Mouse (Mus musculus) cerebellum, postnatal 25 days (tissue): ENCODE measurements around the gene Kcnj16.
A peak's percentile ranks its signal among the peaks of the same experiment; 100 is the strongest.

Experiments used
- DNase-seq, 2 experiments: peaks; one replicate each; pipeline ENCODE4 v3.0.0; 2021; ENCODE audit warnings: mixed read lengths in 2 of 2

The Kcnj16 gene

DNA sequence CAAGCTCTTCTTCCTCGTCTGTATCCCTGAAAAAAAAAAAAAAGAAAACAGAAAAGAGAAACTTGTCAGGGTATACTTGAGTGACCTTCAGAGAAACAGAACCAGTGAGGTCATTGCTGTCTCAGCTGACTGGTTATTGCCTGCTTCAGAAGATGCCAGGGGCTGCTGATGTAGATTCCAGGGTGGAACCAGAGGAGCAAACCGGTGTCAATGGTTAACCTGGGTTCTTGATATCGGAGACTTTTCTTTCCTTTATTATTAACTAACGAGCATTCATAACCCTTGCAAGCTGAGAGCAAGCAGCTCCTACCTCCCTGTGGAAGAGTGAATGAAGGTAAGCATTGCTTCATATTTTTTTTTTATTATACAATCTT lies at the start of gene Kcnj16:
Gene Kcnj16, plus strand, starts transcription at position 272 of the 374 bp plus-strand sequence.
- DNase-seq, result no peak

DNA sequence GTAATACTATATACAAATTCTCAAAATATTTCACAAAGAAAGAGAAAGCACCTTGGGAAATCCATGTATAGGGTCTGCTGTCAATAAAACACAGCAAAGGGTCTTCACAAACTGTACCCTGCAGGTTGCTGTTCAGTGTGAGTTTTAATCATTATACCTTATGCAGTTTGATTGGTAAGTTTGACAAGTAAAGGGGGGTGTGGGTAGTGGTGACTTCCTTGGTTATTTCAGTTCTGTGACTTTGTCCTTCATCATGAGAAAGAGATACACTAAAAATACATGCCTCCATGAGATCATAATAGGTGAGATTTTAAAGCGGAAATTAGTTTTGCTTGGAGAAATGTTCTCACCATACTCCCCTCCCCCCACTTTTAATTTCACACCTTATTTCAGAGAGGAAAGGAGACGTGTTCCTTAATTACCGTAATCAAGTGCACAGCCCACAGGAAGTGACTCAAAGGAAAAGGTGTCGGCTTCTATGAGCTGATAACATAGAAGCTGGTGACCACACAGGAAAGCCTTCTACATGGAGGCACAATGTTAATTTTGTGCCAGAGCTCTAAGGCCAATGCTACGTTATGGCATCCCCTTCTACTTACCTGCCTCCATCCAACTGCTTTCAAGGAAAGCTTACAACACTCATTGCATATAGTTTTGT lies 48.9 kb upstream of the Kcnj16 start:
- DNase-seq, result no peak

GRCm38 (mm10) chr11:110935699-110936098 lies 32.1 kb upstream of the Kcnj16 start:
- no peak for DNase-seq

GRCm38 (mm10) chr11:110942280-110942679 lies 25.6 kb upstream of the Kcnj16 start:
- no peak for DNase-seq

DNA sequence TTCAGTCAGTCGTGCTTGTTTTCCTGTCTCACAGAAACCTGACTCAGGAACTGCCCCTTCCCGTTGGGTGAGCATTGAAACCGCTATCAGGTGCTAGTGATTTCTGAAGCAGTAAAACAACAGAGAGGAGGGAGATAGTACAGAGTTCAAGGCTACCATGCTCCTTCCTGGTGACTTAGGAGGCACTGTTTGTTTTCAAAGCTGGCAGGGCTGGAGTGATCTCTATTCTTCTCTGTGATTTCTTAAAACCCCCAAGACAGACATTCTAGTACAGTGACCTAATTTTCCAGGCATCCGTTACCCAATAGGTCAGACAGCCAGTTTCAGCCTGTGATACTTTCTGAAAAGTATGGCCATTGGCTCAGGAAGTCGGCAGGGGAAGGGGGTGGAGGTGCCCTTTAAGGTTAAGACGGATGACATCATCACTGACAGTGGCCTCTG lies 25.1 kb upstream of the Kcnj16 start:
- DNase-seq, result no peak

DNA sequence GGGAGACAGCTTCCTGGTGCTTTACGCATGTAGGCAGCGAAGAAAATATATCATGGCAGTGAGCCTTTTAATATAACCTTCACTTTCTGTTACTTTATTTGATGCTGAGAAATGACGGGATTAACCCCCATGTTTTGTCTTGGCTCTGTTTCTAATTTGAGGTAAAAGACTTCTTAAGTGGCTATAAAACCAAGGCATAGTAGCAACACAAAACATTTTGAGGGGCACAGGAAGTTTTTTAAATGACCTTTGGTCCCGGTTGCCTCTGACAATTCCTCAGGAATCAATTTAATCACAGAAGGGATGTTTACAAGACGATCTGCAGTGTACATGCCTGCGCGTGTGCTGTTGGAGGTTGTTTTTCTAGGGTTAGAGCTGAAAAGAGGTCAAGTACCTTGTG lies 11.2 kb upstream of the Kcnj16 start:
- no peak for DNase-seq

GRCm38 (mm10) chr11:110961592-110962021 lies 6.2 kb upstream of the Kcnj16 start:
- DNase-seq, result no peak

DNA sequence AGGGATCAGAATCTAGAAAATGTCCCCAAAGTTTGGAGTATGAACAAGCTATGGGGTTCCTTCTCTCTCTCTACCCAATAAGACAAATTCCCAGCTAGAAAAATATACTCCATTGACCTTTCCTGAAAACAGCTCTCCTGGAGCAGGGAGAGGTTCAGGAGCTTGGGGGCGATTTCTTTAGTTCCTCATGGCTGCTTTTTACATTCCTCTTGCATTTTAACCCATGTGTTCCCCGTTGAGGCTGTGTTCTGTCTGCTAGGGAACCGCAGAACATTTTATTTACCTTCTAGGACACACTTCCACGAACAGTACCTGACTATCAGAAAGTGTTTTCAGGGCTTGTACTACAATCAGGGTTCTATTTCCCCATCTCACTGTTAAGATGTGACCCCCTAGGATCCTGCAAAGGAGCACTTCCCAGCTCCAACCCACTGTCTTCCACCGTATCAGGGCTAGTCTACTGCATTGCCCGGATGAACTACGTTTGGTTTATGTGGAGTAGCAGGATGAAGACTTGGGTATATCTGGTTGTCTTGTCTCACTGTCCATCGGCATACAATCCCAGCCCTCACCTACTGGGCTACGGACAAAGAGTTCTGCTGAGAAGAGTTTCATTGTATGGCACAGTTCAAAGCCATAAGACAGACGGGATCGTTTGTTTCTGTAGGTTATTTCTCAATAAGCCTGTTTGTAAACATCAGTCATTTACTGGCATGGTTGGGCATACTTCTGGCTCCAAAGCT lies 643 bp upstream of the Kcnj16 start:
- DNase-seq, result no peak

- no peak for DNase-seq
These were observed 1.1 kb downstream of the Kcnj16 start for GRCm38 (mm10) chr11:110968901-110969300.

DNA sequence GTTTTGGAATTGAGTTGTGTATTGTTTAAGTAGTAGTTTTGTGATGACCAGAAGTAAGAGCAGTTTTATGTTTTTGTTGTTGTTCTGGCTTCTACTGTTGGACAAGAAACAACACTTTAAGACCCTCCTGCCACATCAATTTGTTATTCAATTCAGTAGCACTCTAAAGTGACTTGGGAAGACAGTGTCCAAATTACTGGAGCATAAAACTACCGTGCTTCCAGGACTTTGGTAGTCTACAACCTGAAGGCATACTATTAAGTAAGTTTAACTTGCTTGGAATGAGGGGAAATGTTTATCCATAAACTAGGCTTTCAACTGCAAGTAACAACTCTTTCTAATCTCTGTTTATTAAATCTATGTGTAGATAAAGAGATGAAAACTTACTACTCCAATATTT lies 17.7 kb downstream of the Kcnj16 start:
- no peak for DNase-seq

GRCm38 (mm10) chr11:110985949-110986348 lies 18.1 kb downstream of the Kcnj16 start:
- DNase-seq, result no peak

- no peak for DNase-seq
These were observed 25.8 kb downstream of the Kcnj16 start for GRCm38 (mm10) chr11:110993616-110994015.

GRCm38 (mm10) chr11:110997211-110997610 lies 29.4 kb downstream of the Kcnj16 start:
- peak in 1 of 2 experiments; percentile 3 for DNase-seq

- DNase-seq, result no peak
These were observed 37.3 kb downstream of the Kcnj16 start for GRCm38 (mm10) chr11:111005103-111005502.

- DNase-seq, result no peak
These were observed 41.6 kb downstream of the Kcnj16 start for GRCm38 (mm10) chr11:111009471-111009870.

DNA sequence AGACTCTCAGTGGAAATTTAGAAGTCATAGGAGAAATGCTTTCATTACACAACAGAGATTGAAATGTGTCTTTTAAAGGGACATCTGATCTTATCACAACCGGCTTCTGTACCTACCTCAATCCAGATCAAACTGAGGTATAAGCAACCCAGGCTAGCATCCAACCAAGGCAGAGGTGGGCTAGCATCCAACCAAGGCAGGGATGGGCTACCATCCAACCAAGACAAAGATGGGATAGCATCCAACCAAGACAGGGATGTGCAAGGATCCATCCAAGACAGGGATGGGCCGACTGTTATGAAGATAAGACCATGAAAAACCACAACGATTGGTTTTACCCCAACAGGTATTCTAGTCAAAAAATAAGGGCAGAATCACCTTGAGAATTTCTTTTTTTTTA lies 48.4 kb downstream of the Kcnj16 start:
- DNase-seq, result peak in 1 of 2 experiments; percentile 6

DNA sequence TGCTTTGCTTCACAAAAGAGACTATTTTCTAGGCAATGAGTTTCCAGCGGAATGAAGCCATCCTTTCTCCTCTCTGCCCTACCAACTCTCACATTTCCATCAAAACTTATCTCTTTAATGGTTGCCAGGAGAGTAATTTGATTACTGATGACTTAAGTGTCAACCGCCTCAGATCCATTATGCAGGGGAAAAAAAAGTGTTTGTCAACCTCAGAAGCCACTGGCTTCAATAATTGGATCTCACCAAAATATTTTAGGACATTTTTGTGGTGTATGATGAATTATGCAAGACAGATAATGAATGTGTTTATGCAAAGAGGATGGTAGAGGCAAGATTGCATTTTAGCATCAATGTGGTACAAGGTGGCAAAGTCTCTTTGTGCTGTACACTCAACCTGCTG lies 52.4 kb downstream of the Kcnj16 start:
- DNase-seq, result no peak

DNA sequence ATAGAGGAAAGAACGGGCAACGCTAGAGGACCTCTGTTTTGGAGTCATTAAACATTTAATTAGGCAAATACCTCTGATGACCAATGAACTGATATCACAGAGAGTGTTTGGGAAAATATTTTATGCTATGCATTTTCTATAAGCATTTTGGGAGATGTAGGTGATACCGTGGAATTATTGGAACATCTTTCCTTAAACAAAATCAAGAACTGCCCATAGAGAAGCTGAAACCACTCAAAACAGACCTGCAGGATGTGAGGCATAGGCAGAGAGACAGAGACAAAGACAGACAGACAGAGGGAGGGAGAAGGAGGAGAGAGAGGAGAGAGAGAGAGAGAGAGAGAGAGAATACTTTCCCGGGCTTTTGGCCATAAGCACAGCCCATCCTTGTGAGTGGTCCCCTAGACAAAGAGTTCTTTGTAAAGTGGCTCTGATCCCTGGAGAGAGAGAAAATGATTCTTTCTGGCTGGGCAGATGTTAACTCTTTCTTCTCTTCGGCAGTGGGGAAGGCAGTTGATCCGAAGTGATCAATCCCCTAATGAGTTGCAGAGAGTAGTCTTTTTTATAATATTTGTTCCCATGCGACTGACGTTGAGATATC lies 54.9 kb downstream of the Kcnj16 start:
- no peak for DNase-seq

- DNase-seq, result peak in 1 of 2 experiments; percentile 35
These were observed 74.3 kb downstream of the Kcnj16 start for GRCm38 (mm10) chr11:111042175-111042574.

GRCm38 (mm10) chr11:111043298-111043697 lies 75.5 kb downstream of the Kcnj16 start:
- no peak for DNase-seq

- no peak for DNase-seq
These were observed 86.4 kb downstream of the Kcnj16 start for GRCm38 (mm10) chr11:111054252-111054651.

- DNase-seq, result peak in 1 of 2 experiments; percentile 9
These were observed 87.3 kb downstream of the Kcnj16 start for GRCm38 (mm10) chr11:111054854-111055822.

DNA sequence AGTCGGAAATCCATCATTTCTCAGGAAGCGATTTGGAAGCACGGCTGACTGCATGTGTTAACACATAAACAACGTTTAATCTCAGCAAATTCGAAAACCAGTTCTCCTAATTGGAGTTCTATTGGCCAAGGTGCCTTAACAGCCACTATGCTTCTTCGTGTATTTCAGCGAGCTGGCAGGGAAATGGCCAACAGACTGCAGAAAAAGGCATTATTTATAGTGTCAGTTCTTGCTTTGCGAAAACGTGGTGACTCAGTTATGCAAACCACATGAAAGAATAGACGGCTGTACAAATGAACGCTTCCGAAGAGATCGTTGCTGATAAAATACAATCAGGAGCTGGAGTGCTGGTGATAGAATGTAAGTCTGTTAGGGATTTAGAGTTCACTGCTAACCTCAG lies 88.2 kb downstream of the Kcnj16 start:
- no peak for DNase-seq
